Mouse (Mus musculus) testis, adult 2 months (tissue): ENCODE data around the gene Tmem220.

ENCODE experiments used
- CTCF ChIP-seq: fragments of 200-500 bp; IDR thresholded peaks from 2 replicates; pipeline ENCODE4 v1.5.1; 2012; ENCODE audit warnings: low read depth, mild to moderate bottlenecking, inconsistent platforms, low read length, moderate library complexity; ENCODE audit not compliant: control insufficient read depth, insufficient read depth, insufficient replicate concordance
- POLR2A ChIP-seq: fragments of 200-500 bp; IDR thresholded peaks from 2 replicates; pipeline ENCODE4 v1.6.1; 2012; ENCODE audit warnings: low read depth, mild to moderate bottlenecking, inconsistent platforms, low read length, moderate library complexity; ENCODE audit not compliant: control insufficient read depth

GRCm38 (mm10) chr11:67067741-67068140 is 42.8 kb downstream of the Tmem220 start:
- TF ChIP-seq CTCF (no peak), POLR2A (no peak)
